Mouse (Mus musculus) urinary bladder, adult 2 months (tissue): ENCODE results near the gene Rbm39. TPM values are rescaled to one million over a fixed set of nuclear protein-coding genes. Genes with fewer than 3 reads are reported as not detected.
A peak's percentile ranks its signal among the peaks of the same experiment; 100 is the strongest.
"Not testable (repeated sequence)": the region's sequence is repeated elsewhere in the genome, so short reads cannot be mapped to it uniquely, and the experiment has no call there.

Experiments used
- DNase-seq: peaks from one replicate; pipeline ENCODE4 v3.0.0; 2022; ENCODE audit warnings: low spot score
- polyA plus RNA-seq: library from polyadenylated mRNA; depleted of rRNA; stranded (reverse); fragments of >200 nt; gene quantifications from 2 replicates; pipeline ENCODE4 v1.2.3, GENCODE M21; 2012

Gene Rbm39
- polyA plus RNA-seq, 1 experiment = 131 TPM

GRCm38 (mm10) chr2:156180824-156181590 is 969 bp upstream of the Rbm39 start:
- DNase-seq = no peak

GRCm38 (mm10) chr2:156179796-156180093 is 293 bp downstream of the Rbm39 start:
- no peak for DNase-seq

- DNase-seq = peak; percentile 74
Observed at GRCm38 (mm10) chr2:156179046-156179795, 817 bp downstream of the Rbm39 start.

- DNase-seq = no peak
Observed at GRCm38 (mm10) chr2:156177651-156178050, 2.4 kb downstream of the Rbm39 start.

GRCm38 (mm10) chr2:156177079-156177478 is 3.0 kb downstream of the Rbm39 start:
- no peak for DNase-seq

GRCm38 (mm10) chr2:156166557-156166956 is 13.5 kb downstream of the Rbm39 start:
- DNase-seq = no peak

- no peak for DNase-seq
Observed at GRCm38 (mm10) chr2:156165478-156165877, 14.6 kb downstream of the Rbm39 start.

GRCm38 (mm10) chr2:156151538-156151937 is 28.5 kb downstream of the Rbm39 start:
- no peak for DNase-seq

- no peak for DNase-seq
Observed at GRCm38 (mm10) chr2:156147316-156147915, 32.6 kb downstream of the Rbm39 start.

- DNase-seq = no peak
Observed at GRCm38 (mm10) chr2:156146272-156146989, 33.6 kb downstream of the Rbm39 start.

GRCm38 (mm10) chr2:156145486-156146130 is 34.4 kb downstream of the Rbm39 start:
- no peak for DNase-seq

GRCm38 (mm10) chr2:156143953-156144724 is 35.9 kb downstream of the Rbm39 start, which contains the start of the genes Romo1 and Nfs1:
Gene Romo1 (plus strand): TSS chr2:156144039.
Gene Nfs1 (minus strand): TSS chr2:156144186.
- DNase-seq = peak; percentile 87

- no peak for DNase-seq
Observed at GRCm38 (mm10) chr2:156143367-156143766, 36.7 kb downstream of the Rbm39 start.

- no peak for DNase-seq
Observed at GRCm38 (mm10) chr2:156142820-156143219, 37.2 kb downstream of the Rbm39 start.

- DNase-seq = no peak
Observed at GRCm38 (mm10) chr2:156135695-156136094, 44.3 kb downstream of the Rbm39 start.

- DNase-seq = no peak
Observed at GRCm38 (mm10) chr2:156134161-156134560, 45.9 kb downstream of the Rbm39 start.

GRCm38 (mm10) chr2:156126992-156127391 is 53.0 kb downstream of the Rbm39 start, which contains the start of gene Gm28036:
Gene Gm28036 (minus strand): TSS chr2:156127092.
- DNase-seq = no peak

GRCm38 (mm10) chr2:156123731-156124130 is 56.3 kb downstream of the Rbm39 start:
- DNase-seq = no peak

- DNase-seq = no peak
Observed at GRCm38 (mm10) chr2:156119566-156119965, 60.5 kb downstream of the Rbm39 start.

GRCm38 (mm10) chr2:156112080-156112423 is 68.0 kb downstream of the Rbm39 start:
- DNase-seq = not testable (repeated sequence)
